Mouse (Mus musculus): ENCODE results near the gene Abce1.

Gene Abce1

GRCm38 (mm10) chr8:79639586-79640451 lies 71.7 kb downstream of the Abce1 start, which contains the start of gene Otud4:
Gene Otud4 (plus strand): TSS chr8:79639618.
- peak; percentile 58 to 83 for DNase-seq (ENCODE audit: low spot score in 2 of 2)

- DNase-seq (ENCODE audit: low spot score in 2 of 2) = peak; percentile 97
These were observed 72.6 kb downstream of the Abce1 start for GRCm38 (mm10) chr8:79638707-79639549.

GRCm38 (mm10) chr8:79638001-79638706 lies 73.4 kb downstream of the Abce1 start:
- DNase-seq (ENCODE audit: low spot score in 2 of 2) = no peak

GRCm38 (mm10) chr8:79637237-79637636 lies 74.3 kb downstream of the Abce1 start:
- no peak for DNase-seq (ENCODE audit: low spot score in 2 of 2)

- DNase-seq (ENCODE audit: low spot score in 2 of 2) = no peak
These were observed 75.4 kb downstream of the Abce1 start for GRCm38 (mm10) chr8:79636151-79636550.

- DNase-seq (ENCODE audit: low spot score in 2 of 2) = no peak
These were observed 76.0 kb downstream of the Abce1 start for GRCm38 (mm10) chr8:79635491-79635890.
